Mouse (Mus musculus) kidney, embryonic 15.5 days (tissue): ENCODE measurements at regions not wholly inside any gene's neighbourhood (a gene's known extent, or its start where the extent isn't known, plus 50 kb on each side); places are given as distances from the start of the nearest gene placed in this dataset.

Source experiments
- ATAC-seq: fragments of 200-750 bp; cut with Nextera tagmentation; replicated peaks from 2 replicates; pipeline ENCODE4 v1.8.0; 2017; ENCODE audit warnings: moderate TSS enrichment; ENCODE audit not compliant: low FRiP score
- H3K27ac ChIP-seq: fragments of 300-500 bp; sonication (generic); 2 replicates; pipeline ENCODE4 v1.5.1; 2015; ENCODE audit warnings: mild to moderate bottlenecking, inconsistent platforms
- H3K27me3 ChIP-seq: fragments of 300-500 bp; sonication (generic); 2 replicates; pipeline ENCODE4 v1.6.1; 2015; ENCODE audit warnings: inconsistent platforms
- H3K36me3 ChIP-seq: fragments of 300-500 bp; sonication (generic); 2 replicates; pipeline ENCODE4 v1.6.1; 2015; ENCODE audit warnings: inconsistent platforms
- H3K4me1 ChIP-seq: fragments of 300-500 bp; sonication (generic); 2 replicates; pipeline ENCODE4 v1.6.1; 2015; ENCODE audit warnings: inconsistent platforms
- H3K4me2 ChIP-seq: fragments of 300-500 bp; sonication (generic); 2 replicates; pipeline ENCODE4 v1.6.1; 2015; ENCODE audit warnings: moderate library complexity, mild to moderate bottlenecking, inconsistent platforms
- H3K4me3 ChIP-seq: fragments of 300-500 bp; sonication (generic); replicated peaks from 2 replicates; pipeline ENCODE4 v1.5.1; 2015; ENCODE audit warnings: mild to moderate bottlenecking, inconsistent platforms
- H3K9ac ChIP-seq: fragments of 300-500 bp; sonication (generic); 2 replicates; pipeline ENCODE4 v1.6.1; 2015; ENCODE audit warnings: mild to moderate bottlenecking, inconsistent platforms
- H3K9me3 ChIP-seq: fragments of 300-500 bp; sonication (generic); replicated peaks from 2 replicates; pipeline ENCODE4 v1.6.1; 2016; ENCODE audit warnings: inconsistent platforms
- WGBS: fragments of 180-500 bp; shearing (Covaris S2); methylation state at CpG from one replicate; pipeline ENCODE4 v1.1.7; 2015; ENCODE audit warnings: mixed read lengths; 5-methylcytosine and 5-hydroxymethylcytosine counted together

- Histone ChIP-seq H3K4me1 (no peaks in the 10 kb centered on the region), H3K36me3 (no peaks in the 10 kb centered on the region), H3K27me3 (no peaks in the 10 kb centered on the region), H3K9ac (no peak overlapping the region), H3K4me3 (no peak overlapping the region), H3K27ac (no peak overlapping the region), H3K4me2 (no peak overlapping the region), H3K9me3 (no peaks in the 10 kb centered on the region)
- no peak for ATAC-seq
- 66% methylated on average over 7 of the region's 7 CpGs for WGBS
Measured at GRCm38 (mm10) chr15:51363391-51363790, 2521.3 kb upstream of the Gm7489 start.

DNA sequence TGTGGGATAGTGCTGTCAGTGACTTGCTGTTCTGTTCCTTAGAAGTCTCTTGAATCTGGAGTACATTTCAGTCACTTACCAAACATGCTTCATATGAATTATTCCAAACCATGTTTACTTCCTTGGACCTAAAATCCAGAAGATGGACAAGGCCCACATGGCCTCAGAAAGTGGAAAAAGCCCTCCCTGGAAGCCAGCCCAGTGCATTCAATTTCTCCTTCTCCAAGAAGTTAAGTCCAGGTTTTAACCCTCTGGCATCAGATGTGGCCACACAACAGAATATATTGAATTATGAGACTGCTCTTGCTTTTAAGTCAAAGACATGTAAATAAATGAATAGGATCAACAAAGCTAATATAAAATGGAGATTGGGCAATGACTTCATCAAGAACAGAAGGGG is 2513.5 kb upstream of the Gm7489 start:
- Histone ChIP-seq H3K36me3 (no peaks in the 10 kb centered on the region), H3K9ac (no peak overlapping the region), H3K27me3 (no peaks in the 10 kb centered on the region), H3K9me3 (no peaks in the 10 kb centered on the region), H3K27ac (no peak overlapping the region), H3K4me2 (no peak overlapping the region), H3K4me1 (no peaks in the 10 kb centered on the region), H3K4me3 (no peak overlapping the region)
- no peak for ATAC-seq

DNA sequence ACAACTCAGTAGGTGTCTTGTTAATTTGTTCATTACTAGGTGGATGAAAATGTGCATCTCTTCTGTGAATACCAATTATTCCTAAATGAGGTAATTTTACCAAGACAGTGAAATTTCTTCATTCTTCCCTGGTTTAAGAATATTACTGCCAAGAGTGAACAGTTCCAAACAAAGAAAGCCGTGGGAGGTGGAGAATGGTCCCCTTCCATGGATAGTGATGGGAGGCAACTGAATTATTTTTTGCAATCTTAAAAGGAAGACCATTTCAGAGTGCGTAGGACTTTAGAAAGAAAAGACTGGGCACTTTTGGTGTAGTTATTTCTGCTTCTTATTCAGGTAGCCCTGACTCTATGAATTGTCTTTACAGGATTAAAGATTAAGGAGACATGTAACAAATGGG is 2494.3 kb upstream of the Gm7489 start:
- no peaks in the 10 kb centered on the region for H3K4me1 ChIP-seq
- no peaks in the 10 kb centered on the region for H3K27me3 ChIP-seq
- no peak overlapping the region for H3K27ac ChIP-seq
- H3K4me3 ChIP-seq = no peak overlapping the region
- no peak for ATAC-seq
- H3K4me2 ChIP-seq = no peak overlapping the region
- no peak overlapping the region for H3K9ac ChIP-seq
- 88% methylated on average over 2 of the region's 2 CpGs for WGBS
- H3K9me3 ChIP-seq = no peaks in the 10 kb centered on the region
- no peaks in the 10 kb centered on the region for H3K36me3 ChIP-seq

DNA sequence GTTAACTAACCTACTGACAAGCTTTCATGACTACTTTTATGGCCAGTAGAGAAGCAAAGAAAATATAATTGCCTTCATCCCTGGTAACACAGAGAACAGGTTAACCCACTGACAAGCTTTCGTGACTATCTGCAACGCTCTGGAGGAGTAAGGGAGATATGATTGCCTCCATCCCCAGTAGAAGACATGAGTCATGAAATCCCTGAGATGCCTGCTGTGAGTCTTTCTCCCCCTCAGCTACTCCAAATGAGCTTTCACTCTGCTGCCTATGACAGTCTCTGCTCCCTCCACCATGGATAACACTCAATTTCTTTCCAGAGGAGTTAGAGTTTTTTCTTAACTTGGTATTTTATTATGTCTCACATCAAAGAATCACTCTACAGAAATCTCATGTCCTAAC is 2493.4 kb upstream of the Gm7489 start:
- Histone ChIP-seq H3K4me3 (no peak overlapping the region), H3K36me3 (no peaks in the 10 kb centered on the region), H3K4me1 (no peaks in the 10 kb centered on the region), H3K4me2 (no peak overlapping the region), H3K9me3 (no peaks in the 10 kb centered on the region), H3K9ac (no peak overlapping the region), H3K27ac (no peak overlapping the region), H3K27me3 (no peaks in the 10 kb centered on the region)
- ATAC-seq = no peak
- WGBS = 81% methylated on average over 2 of the region's 2 CpGs

DNA sequence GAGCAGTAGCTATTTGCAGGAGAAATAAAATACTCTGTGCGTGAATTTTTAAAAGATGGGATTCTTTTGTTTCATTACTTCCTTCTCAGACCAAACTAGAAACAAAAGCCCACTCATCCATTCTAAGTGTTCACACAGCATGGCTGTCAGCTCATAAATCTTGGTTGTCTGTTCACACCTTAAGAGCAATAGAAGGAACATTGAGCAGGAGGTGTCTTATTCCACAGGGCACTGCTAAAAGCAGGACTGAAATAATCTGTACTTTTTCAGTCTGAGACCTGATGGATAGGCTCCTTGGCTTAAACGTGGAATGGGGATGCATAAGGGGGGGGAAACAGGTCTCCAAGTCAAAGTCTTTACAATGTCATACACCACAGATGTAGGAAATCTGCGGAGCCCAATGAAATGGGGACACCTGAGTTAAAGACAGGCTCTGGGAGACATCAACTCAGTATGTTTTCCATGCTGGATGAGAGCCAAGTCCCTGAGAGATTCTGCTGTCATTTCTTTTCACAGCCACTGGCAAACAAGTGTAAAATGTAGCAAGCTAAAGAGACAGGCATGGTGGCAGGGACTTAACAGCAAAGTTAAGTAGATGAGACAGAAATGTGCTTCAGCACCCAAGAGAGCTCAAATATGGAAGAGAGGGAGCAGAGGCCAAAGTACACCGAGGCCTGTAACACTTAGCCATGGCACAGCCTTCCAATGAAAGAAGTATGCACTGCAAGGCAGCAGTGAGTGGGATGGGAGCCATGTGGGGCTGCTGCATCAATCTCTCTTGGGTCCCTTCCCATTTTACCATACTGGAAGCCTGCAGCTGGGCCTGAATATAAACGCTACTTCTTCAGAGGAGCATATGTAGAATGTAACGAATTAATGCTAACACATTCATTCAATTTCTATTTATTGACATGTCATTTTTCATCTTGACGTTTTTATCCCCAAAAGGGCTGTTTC is 2492.0 kb upstream of the Gm7489 start:
- ATAC-seq = no peak
- WGBS = 55% methylated on average over 7 of the region's 7 CpGs
- H3K4me3 ChIP-seq = no peak overlapping the region

DNA sequence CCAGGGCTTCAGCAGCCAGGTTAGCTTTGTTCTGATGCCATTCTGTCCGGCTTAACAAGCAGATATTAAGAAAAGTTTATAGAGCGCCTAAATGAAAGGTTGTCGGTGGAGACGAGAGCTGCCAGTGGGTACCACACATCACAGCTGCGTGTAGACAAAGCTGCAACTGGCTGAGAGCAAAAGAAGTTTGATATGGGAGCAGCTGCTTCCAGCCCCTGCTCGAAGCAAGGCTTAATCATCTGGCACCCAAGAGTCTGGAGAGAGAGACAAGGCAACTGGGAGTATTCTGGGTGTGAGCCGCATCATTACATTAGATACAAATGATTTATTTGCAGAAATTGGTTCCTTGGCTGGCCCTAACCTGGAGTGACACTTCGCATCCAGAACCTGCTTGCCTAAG is 2488.7 kb upstream of the Gm7489 start:
- Histone ChIP-seq H3K27ac (no peak overlapping the region), H3K27me3 (no peaks in the 10 kb centered on the region), H3K36me3 (no peaks in the 10 kb centered on the region), H3K4me3 (no peak overlapping the region), H3K9me3 (no peaks in the 10 kb centered on the region), H3K4me1 (no peaks in the 10 kb centered on the region), H3K4me2 (no peak overlapping the region), H3K9ac (no peak overlapping the region)
- ATAC-seq = no peak
- WGBS = 80% methylated on average over 8 of the region's 8 CpGs

More for the DNA sequence above, 2492.0 kb upstream of the Gm7489 start:
- H3K4me2 ChIP-seq = no peak overlapping the region
- no peak overlapping the region for H3K9ac ChIP-seq
- H3K36me3 ChIP-seq = no peaks in the 10 kb centered on the region
- H3K4me1 ChIP-seq = no peaks in the 10 kb centered on the region
- H3K27ac ChIP-seq = no peak overlapping the region
- H3K27me3 ChIP-seq = no peaks in the 10 kb centered on the region
- no peaks in the 10 kb centered on the region for H3K9me3 ChIP-seq

DNA sequence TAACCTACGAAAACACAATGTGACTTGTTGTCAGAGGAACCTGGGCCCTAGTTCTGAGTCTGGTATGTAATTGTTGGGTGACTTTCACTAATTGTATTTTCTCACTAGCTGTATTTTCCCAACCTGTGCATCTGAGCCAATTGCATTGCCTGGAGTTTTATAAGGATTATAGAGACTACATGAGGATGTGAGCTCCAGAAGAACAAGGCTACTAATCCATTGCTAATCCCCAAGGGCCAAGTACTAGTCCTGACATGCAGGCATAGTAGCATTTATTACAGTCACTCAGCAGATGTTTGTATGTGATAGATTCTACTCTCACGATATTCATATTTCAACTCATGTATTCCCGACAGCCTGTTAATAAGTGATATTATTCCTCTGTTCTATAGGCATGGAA is 2481.1 kb upstream of the Gm7489 start:
- no peak overlapping the region for H3K9ac ChIP-seq
- no peak overlapping the region for H3K4me2 ChIP-seq
- no peaks in the 10 kb centered on the region for H3K4me1 ChIP-seq
- no peak overlapping the region for H3K4me3 ChIP-seq
- no peaks in the 10 kb centered on the region for H3K9me3 ChIP-seq
- H3K27ac ChIP-seq = no peak overlapping the region
- H3K27me3 ChIP-seq = no peaks in the 10 kb centered on the region
- H3K36me3 ChIP-seq = no peaks in the 10 kb centered on the region
- 92% methylated on average over 3 of the region's 3 CpGs for WGBS
- ATAC-seq = no peak

DNA sequence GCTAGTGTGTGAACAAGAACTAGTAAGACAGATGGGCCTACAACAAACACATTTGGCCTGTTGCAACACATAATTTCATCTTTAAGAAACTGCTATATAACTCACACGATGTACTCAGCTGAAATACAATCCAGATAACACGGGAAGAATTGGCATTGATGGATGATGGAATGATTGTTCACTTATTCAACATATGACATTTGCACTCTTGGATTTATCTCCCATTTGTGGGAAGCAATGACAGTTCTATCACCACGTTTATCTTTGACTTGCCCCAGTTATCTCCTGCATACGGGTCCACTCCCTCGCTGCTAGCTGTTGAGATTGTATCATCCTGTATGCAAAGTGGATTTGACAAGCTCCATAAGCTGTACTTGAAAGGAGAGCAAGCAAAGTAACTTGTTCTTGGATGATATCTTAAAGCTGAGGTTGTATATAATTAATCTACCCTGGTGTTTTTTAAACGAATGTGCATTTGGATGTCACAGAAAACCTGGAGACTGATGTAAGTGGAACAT is 2474.9 kb upstream of the Gm7489 start:
- H3K4me3 ChIP-seq = no peak overlapping the region
- no peak overlapping the region for H3K4me2 ChIP-seq
- no peaks in the 10 kb centered on the region for H3K9me3 ChIP-seq
- H3K27me3 ChIP-seq = no peaks in the 10 kb centered on the region
- no peak for ATAC-seq
- H3K36me3 ChIP-seq = no peaks in the 10 kb centered on the region
- H3K9ac ChIP-seq = no peak overlapping the region
- no peak overlapping the region for H3K27ac ChIP-seq
- no peaks in the 10 kb centered on the region for H3K4me1 ChIP-seq
- WGBS = 70% methylated on average over 6 of the region's 6 CpGs

DNA sequence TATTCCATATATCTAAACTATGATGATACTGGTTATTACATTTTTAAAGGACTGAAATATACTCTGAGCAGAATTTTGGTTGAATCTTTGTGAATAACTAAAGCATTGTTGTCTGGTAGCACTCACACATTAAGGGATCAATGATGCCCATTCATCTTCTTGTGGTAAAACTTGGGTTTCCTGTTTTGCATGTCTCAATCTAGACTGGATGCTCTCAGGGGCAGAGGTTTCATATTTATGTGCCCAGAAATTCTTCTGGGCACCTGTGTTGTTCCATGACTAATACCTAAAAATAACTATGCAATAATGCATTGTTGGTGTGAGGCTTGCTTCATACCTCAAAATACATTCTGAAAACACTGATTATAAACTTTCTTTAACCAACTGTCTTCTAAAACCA is 2472.7 kb upstream of the Gm7489 start:
- Histone ChIP-seq H3K27ac (no peak overlapping the region), H3K27me3 (no peaks in the 10 kb centered on the region), H3K9ac (no peak overlapping the region), H3K4me2 (no peak overlapping the region), H3K36me3 (no peaks in the 10 kb centered on the region), H3K4me1 (no peaks in the 10 kb centered on the region), H3K9me3 (no peaks in the 10 kb centered on the region), H3K4me3 (no peak overlapping the region)
- no peak for ATAC-seq

DNA sequence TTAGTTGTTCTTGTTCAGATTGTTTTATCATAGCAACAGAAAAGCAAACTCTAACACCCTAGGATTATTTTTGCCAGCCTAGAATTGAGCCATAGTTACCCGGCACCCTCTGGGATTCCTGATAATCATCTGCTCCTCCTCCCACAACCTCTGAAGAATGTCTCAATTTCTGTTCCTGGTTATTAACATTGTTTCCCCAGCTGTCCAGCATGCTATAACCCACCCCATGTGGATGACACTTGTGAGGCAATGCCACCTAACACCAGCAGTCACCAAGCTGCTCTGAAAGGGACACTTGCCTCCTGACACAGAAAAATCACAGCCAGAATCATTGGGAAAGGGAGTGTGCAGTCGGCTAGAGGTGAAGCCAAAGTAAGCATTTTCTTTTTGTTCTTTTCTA is 2442.1 kb upstream of the Gm7489 start:
- Histone ChIP-seq H3K27ac (no peak overlapping the region), H3K4me3 (no peak overlapping the region), H3K4me1 (no peaks in the 10 kb centered on the region), H3K36me3 (no peaks in the 10 kb centered on the region), H3K4me2 (no peak overlapping the region), H3K27me3 (no peaks in the 10 kb centered on the region), H3K9me3 (no peaks in the 10 kb centered on the region), H3K9ac (no peak overlapping the region)
- 60% methylated on average over 2 of the region's 2 CpGs for WGBS
- ATAC-seq = no peak

GRCm38 (mm10) chr15:51469895-51470294 is 2414.8 kb upstream of the Gm7489 start:
- no peaks in the 10 kb centered on the region for H3K9me3 ChIP-seq
- 82% methylated on average over 3 of the region's 3 CpGs for whole genome bisulfite sequencing

DNA sequence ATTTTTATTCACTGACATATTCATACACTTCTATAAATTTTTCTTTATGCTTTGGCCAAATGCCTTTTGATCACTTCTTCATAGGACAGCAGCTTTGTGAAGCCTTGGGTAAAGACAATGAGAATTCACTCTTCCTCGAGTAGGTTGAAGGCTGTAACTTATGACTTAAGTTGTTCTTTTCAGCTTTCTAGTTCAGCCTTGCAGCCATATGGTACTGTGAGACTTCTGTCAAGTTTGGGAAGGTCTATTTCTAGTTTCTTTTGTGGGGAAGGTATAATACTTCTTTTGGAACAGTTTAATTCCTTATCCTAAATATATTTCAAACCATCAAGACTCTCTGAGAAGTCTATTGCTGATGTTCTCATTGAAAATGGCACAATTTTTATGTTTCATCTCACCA is 2413.6 kb upstream of the Gm7489 start:
- Histone ChIP-seq H3K4me2 (no peak overlapping the region), H3K4me1 (no peaks in the 10 kb centered on the region), H3K27ac (no peak overlapping the region), H3K27me3 (no peaks in the 10 kb centered on the region), H3K4me3 (no peak overlapping the region), H3K9ac (no peak overlapping the region), H3K9me3 (no peaks in the 10 kb centered on the region), H3K36me3 (no peaks in the 10 kb centered on the region)
- 66% methylated on average over 1 of the region's 1 CpGs for WGBS
- ATAC-seq = no peak

More at GRCm38 (mm10) chr15:51469895-51470294, 2414.8 kb upstream of the Gm7489 start:
- H3K27me3 ChIP-seq = no peaks in the 10 kb centered on the region
- H3K4me2 ChIP-seq = no peak overlapping the region
- no peak overlapping the region for H3K27ac ChIP-seq
- ATAC-seq = no peak
- H3K9ac ChIP-seq = no peak overlapping the region
- H3K4me3 ChIP-seq = no peak overlapping the region
- no peaks in the 10 kb centered on the region for H3K4me1 ChIP-seq
- H3K36me3 ChIP-seq = no peaks in the 10 kb centered on the region

DNA sequence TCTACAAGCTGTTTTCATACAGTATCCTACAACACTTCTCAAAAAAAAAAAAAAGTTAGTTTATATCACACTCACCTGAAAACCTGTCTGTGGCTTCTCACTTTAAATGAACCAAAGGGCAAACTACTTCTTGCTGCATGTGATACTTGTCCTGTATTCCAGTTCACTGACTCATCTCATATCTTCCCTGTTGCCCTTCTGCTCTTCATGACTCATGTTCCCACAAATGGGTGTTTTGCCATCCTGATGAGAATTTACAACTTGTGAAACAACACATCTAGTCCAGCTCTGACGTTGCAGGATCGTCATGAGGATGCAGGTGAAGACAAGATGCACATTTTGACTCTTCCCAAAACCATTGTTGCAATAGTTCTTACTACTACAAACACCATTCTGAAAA is 2412.7 kb upstream of the Gm7489 start:
- Histone ChIP-seq H3K4me2 (no peak overlapping the region), H3K27ac (no peak overlapping the region), H3K27me3 (no peaks in the 10 kb centered on the region), H3K9me3 (no peaks in the 10 kb centered on the region), H3K9ac (no peak overlapping the region), H3K4me1 (no peaks in the 10 kb centered on the region), H3K4me3 (no peak overlapping the region), H3K36me3 (no peaks in the 10 kb centered on the region)
- WGBS = 82% methylated on average over 2 of the region's 2 CpGs
- no peak for ATAC-seq
